Mouse (Mus musculus): ENCODE measurements around the gene Ifit3.

- no peak for TF ChIP-seq POLR2A (IDR thresholded peaks at IDR 0.05; ENCODE audit: insufficient read depth, low read length)
- TF ChIP-seq EP300 (IDR thresholded peaks at IDR 0.05; ENCODE audit: insufficient read depth, low read depth, low read length) = no peak
- TF ChIP-seq CTCF (IDR thresholded peaks at IDR 0.05; ENCODE audit: low read depth, low read length) = no peak
Observed at GRCm38 (mm10) chr19:34551981-34552380, 31.4 kb upstream of the Ifit3 start.

Data from ES-Bruce4 (cell line).